Mouse (Mus musculus): Measurements from ENCODE around the gene Tfdp2. TPM values are rescaled to one million over a fixed set of nuclear protein-coding genes. Genes with fewer than 3 reads are reported as not detected.

Gene Tfdp2
- polyA plus RNA-seq, 1 experiment, result 5.2 TPM

DNA sequence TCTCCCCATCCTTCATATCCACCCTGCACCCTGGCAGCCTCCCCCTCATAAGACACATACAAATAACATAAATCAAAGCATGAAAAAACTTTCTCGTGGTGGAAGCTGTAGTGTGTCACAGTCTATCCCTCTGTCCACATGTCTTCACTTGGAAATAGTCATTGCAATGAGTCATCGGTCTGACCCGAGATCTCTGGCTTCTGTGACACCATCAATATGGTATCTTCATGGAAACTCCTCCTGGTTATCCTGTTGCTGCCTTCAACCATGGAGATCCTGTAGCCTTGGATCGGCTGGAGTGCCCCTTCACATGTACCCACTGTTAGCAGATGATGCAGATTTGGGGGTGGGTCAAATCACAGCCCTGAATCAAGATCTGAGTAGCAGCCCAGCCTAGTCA, 11.2 kb upstream of the Tfdp2 start:
- no peaks in the 10 kb centered on the region for H3K27me3 ChIP-seq (ENCODE audit: control insufficient read depth)
- H3K36me3 ChIP-seq (ENCODE audit: control insufficient read depth), result no peaks in the 10 kb centered on the region
- H3K9me3 ChIP-seq (ENCODE audit: control insufficient read depth, low read length), result no peaks in the 10 kb centered on the region
- TF ChIP-seq TAL1 (IDR thresholded peaks at IDR 0.05; ENCODE audit: low read length) (no peak), GATA1 (IDR thresholded peaks at IDR 0.05; ENCODE audit: low read length) (no peak)
- H3K4me1 ChIP-seq (ENCODE audit: control insufficient read depth), result peaks cover 3% of the 10 kb centered on the region
- no peak overlapping the region for H3K4me3 ChIP-seq (replicated peaks)

DNA sequence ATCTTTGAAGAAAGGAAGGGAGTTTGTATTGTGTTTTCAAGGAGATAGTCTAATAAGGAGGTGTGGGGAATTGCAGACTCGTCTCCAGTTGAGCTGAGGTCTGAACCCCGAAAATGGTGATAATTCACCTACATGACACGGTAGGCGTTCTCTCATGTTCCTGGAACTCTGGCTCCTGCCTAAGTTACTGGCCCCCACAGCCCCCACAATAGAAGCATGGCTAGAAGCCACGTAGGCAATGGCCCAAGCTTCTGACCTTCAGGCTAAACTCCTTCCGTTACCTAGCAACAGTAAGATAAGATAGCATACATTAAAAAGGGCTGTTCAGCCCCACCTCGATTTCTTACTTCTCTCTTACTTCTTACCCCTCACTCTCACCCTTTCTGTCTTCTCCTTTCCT, 9.4 kb upstream of the Tfdp2 start:
- peaks cover 3% of the 10 kb centered on the region for H3K4me1 ChIP-seq (ENCODE audit: control insufficient read depth)
- H3K36me3 ChIP-seq (ENCODE audit: control insufficient read depth), result no peaks in the 10 kb centered on the region
- no peak overlapping the region for H3K4me3 ChIP-seq (replicated peaks)
- TF ChIP-seq TAL1 (IDR thresholded peaks at IDR 0.05; ENCODE audit: low read length) (no peak), GATA1 (IDR thresholded peaks at IDR 0.05; ENCODE audit: low read length) (no peak)
- H3K9me3 ChIP-seq (ENCODE audit: control insufficient read depth, low read length), result no peaks in the 10 kb centered on the region
- no peaks in the 10 kb centered on the region for H3K27me3 ChIP-seq (ENCODE audit: control insufficient read depth)

DNA sequence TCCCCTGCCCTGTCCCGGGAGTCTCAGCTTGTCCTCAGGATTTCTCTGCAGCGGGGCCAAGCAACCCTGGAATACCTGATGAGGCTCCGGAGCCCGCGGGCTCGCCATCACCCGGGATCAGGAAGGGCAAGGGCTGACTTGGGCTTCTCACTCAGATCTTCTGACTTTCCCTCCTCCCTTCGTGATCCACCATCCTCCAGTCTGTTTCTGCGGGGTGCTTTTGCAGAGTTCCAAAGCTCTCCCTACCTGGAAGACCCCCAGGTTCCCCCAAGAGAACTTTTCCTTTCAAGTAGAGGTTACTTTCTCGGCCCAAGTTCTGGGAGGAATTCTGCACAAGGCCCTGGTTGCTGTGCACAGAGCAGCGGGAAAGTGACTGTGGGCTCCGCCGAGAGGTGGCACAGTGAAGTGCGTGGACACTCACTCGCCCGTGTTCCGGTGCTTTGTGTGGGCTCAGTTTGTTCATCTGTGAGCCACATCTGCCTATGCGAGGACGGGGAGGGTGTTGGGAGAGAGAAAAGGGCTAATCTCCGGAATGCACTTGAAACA, 634 bp downstream of the Tfdp2 start:
- no peaks in the 10 kb centered on the region for H3K36me3 ChIP-seq (ENCODE audit: control insufficient read depth)
- TF ChIP-seq GATA1 (IDR thresholded peaks at IDR 0.05; ENCODE audit: low read length) (no peak), TAL1 (IDR thresholded peaks at IDR 0.05; ENCODE audit: low read length) (no peak)
- H3K27me3 ChIP-seq (ENCODE audit: control insufficient read depth), result peaks cover 13% of the 10 kb centered on the region
- no peaks in the 10 kb centered on the region for H3K9me3 ChIP-seq (ENCODE audit: control insufficient read depth, low read length)
- peak overlapping the region; percentile 85 for H3K4me3 ChIP-seq (replicated peaks)
- H3K4me1 ChIP-seq (ENCODE audit: control insufficient read depth), result peaks cover 32% of the 10 kb centered on the region

DNA sequence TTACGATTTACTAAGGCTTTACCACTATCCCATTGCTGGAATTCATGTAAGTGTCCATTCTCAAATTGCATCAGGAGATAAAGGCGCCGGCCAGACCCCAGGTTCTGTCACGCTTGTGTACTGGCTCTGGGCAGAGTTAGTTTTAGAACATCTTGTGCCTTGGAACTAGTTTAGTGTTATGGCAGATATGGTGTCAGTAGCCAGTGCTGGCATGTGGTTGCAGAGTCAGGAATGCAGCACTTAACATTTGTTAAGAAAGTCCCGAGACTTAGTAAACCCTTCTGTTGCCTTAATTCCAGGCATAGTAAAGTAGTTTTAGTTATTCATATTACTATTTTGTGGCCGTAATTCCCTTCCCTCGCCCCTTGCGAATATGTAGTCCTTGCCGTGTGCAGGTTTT, 1.7 kb downstream of the Tfdp2 start:
- Histone ChIP-seq H3K27me3 (ENCODE audit: control insufficient read depth) (peaks cover 13% of the 10 kb centered on the region), H3K4me3 (replicated peaks) (peak overlapping the region; percentile 85), H3K4me1 (ENCODE audit: control insufficient read depth) (peaks cover 32% of the 10 kb centered on the region), H3K36me3 (ENCODE audit: control insufficient read depth) (peaks cover 4% of the 10 kb centered on the region), H3K9me3 (ENCODE audit: control insufficient read depth, low read length) (no peaks in the 10 kb centered on the region)
- no peak for TF ChIP-seq GATA1 (IDR thresholded peaks at IDR 0.05; ENCODE audit: low read length)
- TF ChIP-seq TAL1 (IDR thresholded peaks at IDR 0.05; ENCODE audit: low read length), result no peak

DNA sequence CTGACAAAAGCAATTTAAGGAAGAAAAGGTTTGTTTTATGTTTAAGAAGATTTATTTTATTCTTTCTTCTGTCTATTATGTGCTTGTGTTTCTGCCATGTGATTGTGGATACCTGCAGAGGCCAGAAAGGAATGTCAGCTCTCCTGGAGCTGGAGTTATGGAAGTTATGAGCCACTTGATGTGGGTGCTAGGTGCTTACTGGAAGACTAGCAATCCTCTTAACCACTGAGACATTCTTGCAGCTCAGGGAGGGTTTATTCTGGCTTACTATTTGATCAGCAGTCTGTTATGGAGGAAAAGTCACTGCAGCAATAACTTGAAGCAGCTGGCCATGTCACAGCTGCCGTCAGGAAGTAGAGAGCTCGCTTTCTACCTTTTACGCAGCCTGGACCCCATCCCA, 7.6 kb downstream of the Tfdp2 start:
- H3K4me3 ChIP-seq (replicated peaks), result no peak overlapping the region
- no peaks in the 10 kb centered on the region for H3K9me3 ChIP-seq (ENCODE audit: control insufficient read depth, low read length)
- H3K27me3 ChIP-seq (ENCODE audit: control insufficient read depth), result no peaks in the 10 kb centered on the region
- H3K4me1 ChIP-seq (ENCODE audit: control insufficient read depth), result peaks cover 4% of the 10 kb centered on the region
- H3K36me3 ChIP-seq (ENCODE audit: control insufficient read depth), result peaks cover 19% of the 10 kb centered on the region
- TF ChIP-seq GATA1 (IDR thresholded peaks at IDR 0.05; ENCODE audit: low read length), result no peak

DNA sequence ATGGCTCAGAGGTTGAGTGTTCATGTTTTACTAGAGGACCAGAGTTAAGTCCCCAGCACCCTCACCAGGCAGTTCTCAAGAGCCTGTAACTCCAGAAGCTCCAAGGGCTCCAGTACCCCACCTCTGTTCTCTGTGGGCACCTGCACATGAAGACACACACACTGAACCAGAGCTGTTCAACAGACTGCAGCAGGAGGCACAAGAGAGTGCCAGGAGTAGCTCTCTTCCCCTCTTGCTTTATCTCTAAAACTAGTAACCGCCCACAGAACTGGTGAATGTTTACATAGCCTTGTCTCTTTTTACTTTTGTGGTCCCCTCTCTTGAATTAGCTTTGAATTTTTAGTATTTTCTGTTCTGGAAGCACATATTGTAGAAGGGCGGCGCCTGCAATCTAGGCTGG, 11.4 kb downstream of the Tfdp2 start:
- Histone ChIP-seq H3K36me3 (ENCODE audit: control insufficient read depth) (peaks cover 17% of the 10 kb centered on the region), H3K4me1 (ENCODE audit: control insufficient read depth) (peaks cover 4% of the 10 kb centered on the region), H3K27me3 (ENCODE audit: control insufficient read depth) (no peaks in the 10 kb centered on the region), H3K9me3 (ENCODE audit: control insufficient read depth, low read length) (no peaks in the 10 kb centered on the region), H3K4me3 (replicated peaks) (no peak overlapping the region)
- TF ChIP-seq GATA1 (IDR thresholded peaks at IDR 0.05; ENCODE audit: low read length), result no peak
- no peak for TF ChIP-seq TAL1 (IDR thresholded peaks at IDR 0.05; ENCODE audit: low read length)

- Histone ChIP-seq H3K4me3 (replicated peaks) (no peak overlapping the region), H3K27me3 (ENCODE audit: control insufficient read depth) (no peaks in the 10 kb centered on the region), H3K4me1 (ENCODE audit: control insufficient read depth) (peaks cover 2% of the 10 kb centered on the region; the same call in 1 of the 2 replicates), H3K9me3 (ENCODE audit: control insufficient read depth, low read length) (no peaks in the 10 kb centered on the region), H3K36me3 (ENCODE audit: control insufficient read depth) (peaks cover 4% of the 10 kb centered on the region)
- TF ChIP-seq GATA1 (IDR thresholded peaks at IDR 0.05; ENCODE audit: low read length) (no peak), TAL1 (IDR thresholded peaks at IDR 0.05; ENCODE audit: low read length) (no peak)
These were observed 17.1 kb downstream of the Tfdp2 start for GRCm38 (mm10) chr9:96213036-96213645.

- TF ChIP-seq TAL1 (IDR thresholded peaks at IDR 0.05; ENCODE audit: low read length), result no peak
- Histone ChIP-seq H3K9me3 (ENCODE audit: control insufficient read depth, low read length) (no peaks in the 10 kb centered on the region), H3K4me1 (ENCODE audit: control insufficient read depth) (peaks cover 11% of the 10 kb centered on the region), H3K36me3 (ENCODE audit: control insufficient read depth) (peaks cover 4% of the 10 kb centered on the region), H3K27me3 (ENCODE audit: control insufficient read depth) (no peaks in the 10 kb centered on the region), H3K4me3 (replicated peaks) (no peak overlapping the region)
These were observed 18.1 kb downstream of the Tfdp2 start for GRCm38 (mm10) chr9:96214171-96214570.

DNA sequence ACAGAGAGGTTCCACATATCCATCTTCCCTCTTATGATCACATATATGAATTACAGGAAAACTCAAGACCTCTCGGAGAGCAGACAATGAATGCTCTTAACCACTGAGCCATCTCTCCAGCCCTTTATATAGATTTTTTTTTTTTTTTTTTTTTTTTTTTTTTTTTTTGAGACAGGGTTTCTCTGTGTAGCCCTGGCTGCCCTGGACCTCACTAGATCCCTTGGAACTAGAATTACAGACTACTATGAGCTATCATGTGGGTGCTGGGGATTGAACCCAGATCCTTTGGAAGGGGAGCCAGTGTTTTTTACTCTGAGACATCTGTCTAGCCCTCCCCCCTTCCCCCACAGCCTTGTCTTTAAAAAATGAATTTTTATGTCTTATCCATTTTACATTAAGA, 21.2 kb downstream of the Tfdp2 start:
- Histone ChIP-seq H3K27me3 (ENCODE audit: control insufficient read depth) (no peaks in the 10 kb centered on the region), H3K9me3 (ENCODE audit: control insufficient read depth, low read length) (no peaks in the 10 kb centered on the region), H3K4me3 (replicated peaks) (no peak overlapping the region), H3K36me3 (ENCODE audit: control insufficient read depth) (peaks cover 4% of the 10 kb centered on the region), H3K4me1 (ENCODE audit: control insufficient read depth) (peaks cover 27% of the 10 kb centered on the region)
- TF ChIP-seq TAL1 (IDR thresholded peaks at IDR 0.05; ENCODE audit: low read length), result no peak
- no peak for TF ChIP-seq GATA1 (IDR thresholded peaks at IDR 0.05; ENCODE audit: low read length)

DNA sequence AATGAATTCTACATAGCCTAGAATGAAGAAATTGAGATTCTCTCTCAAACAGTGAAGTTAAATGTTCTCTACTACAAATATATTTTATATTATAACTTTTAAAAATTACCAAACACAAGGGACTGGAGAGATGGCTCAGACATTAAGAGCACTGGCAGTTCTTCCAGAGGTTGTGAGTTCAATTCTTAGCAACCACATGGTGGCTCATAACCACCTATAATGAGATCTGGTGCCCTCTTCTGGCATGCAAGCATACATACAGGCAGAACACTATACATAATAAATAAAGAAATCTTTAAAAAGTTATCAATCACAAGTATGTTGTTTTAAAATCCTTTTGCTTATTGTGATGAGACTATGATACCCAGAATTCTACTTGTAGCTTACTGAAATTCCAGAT, 21.7 kb downstream of the Tfdp2 start:
- H3K4me1 ChIP-seq (ENCODE audit: control insufficient read depth), result peaks cover 27% of the 10 kb centered on the region
- H3K9me3 ChIP-seq (ENCODE audit: control insufficient read depth, low read length), result no peaks in the 10 kb centered on the region
- peaks cover 3% of the 10 kb centered on the region for H3K36me3 ChIP-seq (ENCODE audit: control insufficient read depth)
- H3K27me3 ChIP-seq (ENCODE audit: control insufficient read depth), result no peaks in the 10 kb centered on the region
- TF ChIP-seq GATA1 (IDR thresholded peaks at IDR 0.05; ENCODE audit: low read length) (no peak), TAL1 (IDR thresholded peaks at IDR 0.05; ENCODE audit: low read length) (no peak)
- no peak overlapping the region for H3K4me3 ChIP-seq (replicated peaks)

All from erythroblast, embryonic 14.5 days (primary cell).